8 mouse cellular contexts compared by ENCODE assay signal in genomic region chr10:83354333-83354719, GRCm38 (mm10). TPM values are rescaled to one million over a fixed set of nuclear protein-coding genes. Genes with fewer than 3 reads are reported as not detected.
DNase-seq lines count a peak whose midpoint lies in the region; ATAC-seq and TF ChIP-seq lines count a peak whose summit lies in the region.

No protein-coding gene starts in this region.

- DNase-seq in gastrocnemius, adult 2 months: no peak
- DNase-seq in gastrocnemius, postnatal 14 days: no peak
- no peak for DNase-seq in testis, postnatal 14 days (ENCODE audit: low spot score)
- peak; percentile 73 for DNase-seq in hindbrain, postnatal 0 days (ENCODE audit: low spot score)
- peak; percentile 54 for DNase-seq in retina, postnatal 1 day
- no peak for DNase-seq in adrenal gland, postnatal 10 days
- DNase-seq in left cerebral cortex, adult 18-20 months (ENCODE audit: low spot score in 2 of 2): no peak

- no peaks in the 10 kb centered on the region for H3K36me3 ChIP-seq in testis, adult 2 months (ENCODE audit: control insufficient read depth, insufficient read depth, low read length)
- no peaks in the 10 kb centered on the region for H3K36me3 ChIP-seq in hindbrain, postnatal 0 days (ENCODE audit: insufficient read depth, low read length)

- H3K27ac ChIP-seq in gastrocnemius, adult 2 months: peak overlapping the region; percentile 60
- peak overlapping the region; percentile 36; the same call in 1 of the 2 replicates for H3K27ac ChIP-seq in testis, adult 2 months (ENCODE audit: control insufficient read depth, insufficient read depth, low read depth, low read length)
- H3K27ac ChIP-seq in hindbrain, postnatal 0 days: no peak overlapping the region

- no peak overlapping the region for H3K9ac ChIP-seq in hindbrain, postnatal 0 days (replicated peaks; ENCODE audit: low read length)

- TF ChIP-seq POLR2A in testis, adult 2 months (IDR thresholded peaks at IDR 0.05; ENCODE audit: control insufficient read depth, low read depth, low read length): no peak

- intact Hi-C loops in gastrocnemius, adult 2 months (cut with DNase I): loop anchor here (5.0 kb wide), 1 partner anchor 442 kb away; no protein-coding TSS in a partner anchor
- intact Hi-C loops in gastrocnemius, postnatal 14 days (cut with DNase I; ENCODE audit: low total_unique reads): no loop called here

- peak; percentile 68 for ATAC-seq in hindbrain, postnatal 0 days

- H3K4me2 ChIP-seq in hindbrain, postnatal 0 days (ENCODE audit: low read depth, low read length): peak overlapping the region; percentile 27; the same call in 1 of the 2 replicates

- H3K4me1 ChIP-seq in testis, adult 2 months (ENCODE audit: control insufficient read depth, insufficient read depth, low read length): no peaks in the 10 kb centered on the region; the same call in 1 of the 2 replicates
- H3K4me1 ChIP-seq in hindbrain, postnatal 0 days (ENCODE audit: insufficient read depth, low read length): no peaks in the 10 kb centered on the region; the same call in 1 of the 2 replicates

- WGBS in hindbrain, postnatal 0 days: 59% methylated on average over 8 of the region's 8 CpGs

- TF ChIP-seq CTCF in gastrocnemius, adult 2 months (IDR thresholded peaks at IDR 0.05): peak; percentile 46
- TF ChIP-seq CTCF in testis, adult 2 months (IDR thresholded peaks at IDR 0.05; ENCODE audit: control insufficient read depth, insufficient read depth, insufficient replicate concordance, low read depth, low read length): no peak
- TF ChIP-seq CTCF in hindbrain, postnatal 0 days (IDR thresholded peaks at IDR 0.05; ENCODE audit: low read depth): peak; percentile 60

- no peaks in the 10 kb centered on the region for H3K9me3 ChIP-seq in hindbrain, postnatal 0 days (ENCODE audit: low read length)

- no peaks in the 10 kb centered on the region for H3K27me3 ChIP-seq in testis, adult 2 months (ENCODE audit: control insufficient read depth, insufficient read depth, low read length)
- H3K27me3 ChIP-seq in hindbrain, postnatal 0 days (ENCODE audit: insufficient read depth, low read length): no peaks in the 10 kb centered on the region

- H3K4me3 ChIP-seq in gastrocnemius, adult 2 months: peak overlapping the region; percentile 5
- no peak overlapping the region for H3K4me3 ChIP-seq in testis, adult 2 months (ENCODE audit: control insufficient read depth, low read depth, low read length)
- H3K4me3 ChIP-seq in hindbrain, postnatal 0 days (ENCODE audit: low read length): no peak overlapping the region

RNA-seq across cellular contexts. Expression of gene D10Wsu102e, which starts 5.7 kb away (rescaled TPM):
- under 1 TPM; 0.70 to 0.84 TPM for total RNA-seq in gastrocnemius, adult 2 months (2021)
- total RNA-seq in gastrocnemius, postnatal 14 days (2021): under 1 TPM; 0.64 to 0.70 TPM
- 0.30 and 0.42 TPM in 2 replicates for polyA plus RNA-seq in testis, adult 2 months (2012; rRNA removed)
- 2.1 and 2.2 TPM in 2 replicates for total RNA-seq in hindbrain, postnatal 0 days (2014; rRNA removed)
- polyA plus RNA-seq in hindbrain, postnatal 0 days (2015; fragmentation: Nextera tagmentation; extraction: Ambion mirVana): 0.60 and 0.61 TPM in 2 replicates
- under 1 TPM; 0.63 to 1.00 TPM for total RNA-seq in adrenal gland, postnatal 10 days (2021)
- 1 to 10 TPM; 3.0 to 3.5 TPM for total RNA-seq in left cerebral cortex, adult 18-20 months (2021)

RNA-seq across cellular contexts. Expression of gene Slc41a2, which starts 16.6 kb away (rescaled TPM):
- 1 to 10 TPM in 1 of 2 experiments, under 1 TPM in 1; 0.46 to 1.1 TPM for total RNA-seq in gastrocnemius, adult 2 months (2021)
- 1 to 10 TPM; 1.4 to 1.8 TPM for total RNA-seq in gastrocnemius, postnatal 14 days (2021)
- polyA plus RNA-seq in testis, adult 2 months (2012; rRNA removed): 6.6 and 8.5 TPM in 2 replicates
- total RNA-seq in hindbrain, postnatal 0 days (2014; rRNA removed): 29.8 and 43.1 TPM in 2 replicates
- 10.3 and 10.8 TPM in 2 replicates for polyA plus RNA-seq in hindbrain, postnatal 0 days (2015; fragmentation: Nextera tagmentation; extraction: Ambion mirVana)
- total RNA-seq in adrenal gland, postnatal 10 days (2021): 1 to 10 TPM; 4.5 to 5.2 TPM
- 10 to 100 TPM; 25.4 to 26.8 TPM for total RNA-seq in left cerebral cortex, adult 18-20 months (2021)

Comparison
In these comparisons a context has a peak if more than half of its experiments do, and no peak if none do; other contexts are left out.
1. DNase-seq: peak in hindbrain, postnatal 0 days (single experiment) and retina, postnatal 1 day (single experiment); none in gastrocnemius, adult 2 months (single experiment), gastrocnemius, postnatal 14 days (single experiment), testis, postnatal 14 days (single experiment), adrenal gland, postnatal 10 days (single experiment) and left cerebral cortex, adult 18-20 months (0 of 2).